Mouse (Mus musculus) myocyte (in vitro differentiated cells): ENCODE data around the gene Tmem72. TPM values are rescaled to one million over a fixed set of nuclear protein-coding genes. Genes with fewer than 3 reads are reported as not detected.

Source experiments
- H3K27me3 ChIP-seq: one replicate; pipeline ENCODE4 v1.6.1; 2011; ENCODE audit not compliant: control insufficient read depth, insufficient read depth, insufficient read length
- H3K36me3 ChIP-seq: one replicate; pipeline ENCODE4 v1.6.1; 2011; ENCODE audit not compliant: control insufficient read depth, insufficient read depth
- H3K4me2 ChIP-seq: one replicate; pipeline ENCODE4 v1.6.1; 2011; ENCODE audit warnings: low read depth, control low read depth
- H3K4me3 ChIP-seq: one replicate; pipeline ENCODE4 v1.5.1; 2011; ENCODE audit warnings: mild to moderate bottlenecking, control low read depth, moderate library complexity
- H3K79me2 ChIP-seq: one replicate; pipeline ENCODE4 v1.6.1; 2011; ENCODE audit not compliant: control insufficient read depth, insufficient read depth
- H3ac ChIP-seq: one replicate; pipeline ENCODE4 v1.6.1; 2011; ENCODE audit not compliant: control insufficient read depth, insufficient read length
- CEBPB ChIP-seq: IDR thresholded peaks from 2 replicates; pipeline ENCODE4 v1.6.1; 2011; ENCODE audit warnings: mild to moderate bottlenecking, moderate library complexity; ENCODE audit not compliant: poor library complexity, insufficient read depth, severe bottlenecking
- E2F4 ChIP-seq: IDR thresholded peaks from one replicate; pipeline ENCODE4 v1.6.1; 2011; ENCODE audit warnings: mild to moderate bottlenecking, control low read depth, moderate library complexity; ENCODE audit not compliant: insufficient read depth
- MAX ChIP-seq: IDR thresholded peaks from one replicate; pipeline ENCODE4 v1.6.1; 2011; ENCODE audit warnings: low read depth, mild to moderate bottlenecking, control low read depth
- MYOD1 ChIP-seq, 3 experiments: IDR thresholded peaks; one replicate each; pipeline ENCODE4 v1.6.1; 2011; ENCODE audit warnings: control low read depth in 2 of 3, low read depth in 2 of 3, mild to moderate bottlenecking in 2 of 3, moderate library complexity in 1 of 3; ENCODE audit not compliant: insufficient read length in 2 of 3, control insufficient read depth in 1 of 3
- MYOG ChIP-seq, 3 experiments: IDR thresholded peaks; one replicate each; pipeline ENCODE4 v1.6.1; 2011; ENCODE audit warnings: control low read depth in 2 of 3, low read depth in 2 of 3, mild to moderate bottlenecking in 2 of 3; ENCODE audit not compliant: insufficient read length in 2 of 3, control insufficient read depth in 1 of 3, insufficient read depth in 1 of 3
- POLR2A ChIP-seq: IDR thresholded peaks from one replicate; pipeline ENCODE4 v1.6.1; 2011; ENCODE audit warnings: low read depth, mild to moderate bottlenecking, control low read depth, moderate library complexity; ENCODE audit not compliant: insufficient read length
- POLR2AphosphoS2 ChIP-seq: IDR thresholded peaks from one replicate; pipeline ENCODE4 v1.6.1; 2011; ENCODE audit warnings: low read depth, control low read depth; ENCODE audit not compliant: insufficient read length
- REST ChIP-seq: IDR thresholded peaks from one replicate; pipeline ENCODE4 v1.6.1; 2011; ENCODE audit warnings: mild to moderate bottlenecking, control low read depth, moderate library complexity; ENCODE audit not compliant: insufficient read depth, insufficient read length
- SRF ChIP-seq: IDR thresholded peaks from one replicate; pipeline ENCODE4 v1.6.1; 2011; ENCODE audit warnings: low read depth; ENCODE audit not compliant: control insufficient read depth, insufficient read length
- TCF12 ChIP-seq: IDR thresholded peaks from one replicate; pipeline ENCODE4 v1.6.1; 2011; ENCODE audit warnings: mild to moderate bottlenecking, control low read depth; ENCODE audit not compliant: poor library complexity, insufficient read depth, severe bottlenecking
- TCF3 ChIP-seq: IDR thresholded peaks from one replicate; pipeline ENCODE4 v1.6.1; 2011; ENCODE audit warnings: low read depth, control low read depth; ENCODE audit not compliant: insufficient read length
- USF1 ChIP-seq: IDR thresholded peaks from one replicate; pipeline ENCODE4 v1.6.1; 2011; ENCODE audit warnings: low read depth, mild to moderate bottlenecking, control low read depth, moderate library complexity
- polyA plus RNA-seq: library from polyadenylated mRNA; unstranded; fragments of >200 nt; fragmentation: generic; extraction: Trizol; gene quantifications from one replicate; pipeline ENCODE4 v1.2.1, GENCODE M21; 2012; ENCODE audit warnings: missing spikeins

Gene Tmem72
- polyA plus RNA-seq, 1 experiment = 0.04 TPM

- no peak overlapping the region for H3ac ChIP-seq
- no peaks in the 10 kb centered on the region for H3K36me3 ChIP-seq
- no peaks in the 10 kb centered on the region for H3K27me3 ChIP-seq
- TF ChIP-seq MYOG (IDR thresholded peaks at IDR 0.05; ENCODE audit: control insufficient read depth in 1 of 3, insufficient read depth in 1 of 3, insufficient read length in 2 of 3, low read depth in 2 of 3) (peak in 1 of 3 experiments; percentile 63), USF1 (no peak), MYOD1 (IDR thresholded peaks at IDR 0.05; ENCODE audit: control insufficient read depth in 1 of 3, insufficient read length in 2 of 3, low read depth in 2 of 3) (peak in 1 of 3 experiments; percentile 49)
- H3K4me3 ChIP-seq = no peak overlapping the region
- peak overlapping the region; percentile 27 for H3K4me2 ChIP-seq
- no peaks in the 10 kb centered on the region for H3K79me2 ChIP-seq
These were observed 34.4 kb downstream of the Tmem72 start for GRCm38 (mm10) chr6:116682317-116682716.

DNA sequence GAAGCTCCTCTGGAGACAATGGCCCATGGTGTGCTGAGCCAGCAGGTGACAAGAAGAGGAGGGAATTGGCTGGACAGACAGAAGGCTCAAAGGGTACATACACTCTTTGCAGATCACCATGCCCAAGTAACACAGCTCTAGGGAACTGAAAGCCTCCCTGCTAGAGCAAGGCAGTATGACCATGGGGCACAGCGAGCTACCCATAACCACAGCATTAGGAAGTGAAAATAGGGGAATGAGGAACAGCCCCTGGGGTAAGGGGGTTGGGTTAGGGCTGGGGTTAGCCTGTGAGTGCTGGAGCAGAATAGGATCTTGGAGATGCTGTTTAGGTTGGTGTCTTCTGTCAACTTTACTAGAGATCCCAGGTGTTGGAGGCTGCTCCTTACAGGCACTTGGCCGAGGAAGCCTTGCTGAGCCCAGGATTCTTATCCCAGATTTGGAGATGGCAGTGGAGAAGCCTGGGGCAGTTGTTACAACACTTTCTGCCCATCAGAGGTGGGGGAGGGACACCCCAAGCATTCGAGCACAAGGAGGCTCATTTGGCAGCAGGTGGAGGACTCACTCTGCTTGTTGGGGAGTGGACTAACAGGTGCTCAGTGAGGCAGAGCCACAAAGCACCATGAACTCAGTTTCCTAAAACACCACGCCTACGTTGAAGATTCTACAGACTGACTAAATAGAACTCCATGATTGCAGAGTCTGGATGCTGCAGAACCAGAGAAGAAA lies 37.0 kb downstream of the Tmem72 start:
- no peaks in the 10 kb centered on the region for H3K79me2 ChIP-seq
- no peak overlapping the region for H3K4me3 ChIP-seq
- H3K4me2 ChIP-seq = no peak overlapping the region
- H3K27me3 ChIP-seq = no peaks in the 10 kb centered on the region
- H3ac ChIP-seq = no peak overlapping the region
- no peaks in the 10 kb centered on the region for H3K36me3 ChIP-seq
- no peak for TF ChIP-seq POLR2A
- TF ChIP-seq POLR2AphosphoS2 = no peak
- TF ChIP-seq TCF12 = no peak
- no peak for TF ChIP-seq SRF
- TF ChIP-seq REST = no peak
- TF ChIP-seq MYOD1 (IDR thresholded peaks at IDR 0.05; ENCODE audit: control insufficient read depth in 1 of 3, insufficient read length in 2 of 3, low read depth in 2 of 3) = peak in 2 of 3 experiments; percentile 41 to 70
- peak in 1 of 3 experiments; percentile 79 for TF ChIP-seq MYOG (IDR thresholded peaks at IDR 0.05; ENCODE audit: control insufficient read depth in 1 of 3, insufficient read depth in 1 of 3, insufficient read length in 2 of 3, low read depth in 2 of 3)
- no peak for TF ChIP-seq USF1
- no peak for TF ChIP-seq TCF3

DNA sequence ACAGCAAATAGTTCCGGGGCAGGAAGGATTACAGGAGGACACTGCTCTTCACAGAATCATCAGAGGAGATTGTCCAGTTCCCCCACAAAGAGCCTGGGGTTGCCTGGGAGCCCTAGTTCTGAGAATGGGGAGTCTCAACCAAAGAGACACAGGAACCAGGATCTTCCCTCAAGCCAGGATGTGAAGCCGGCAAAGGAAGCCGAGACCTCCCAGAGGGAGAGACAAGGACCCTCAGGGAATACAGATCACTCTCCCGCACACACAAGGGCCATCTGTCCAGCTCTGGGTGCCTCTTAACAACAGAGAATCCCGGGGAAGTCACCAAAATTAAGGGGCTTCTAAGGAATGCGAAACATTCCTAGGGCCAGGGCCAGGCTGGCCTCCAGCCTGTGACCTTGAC lies 39.4 kb downstream of the Tmem72 start:
- H3K4me2 ChIP-seq = no peak overlapping the region
- TF ChIP-seq MYOD1 (IDR thresholded peaks at IDR 0.05; ENCODE audit: control insufficient read depth in 1 of 3, insufficient read length in 2 of 3, low read depth in 2 of 3) = no peak
- no peak for TF ChIP-seq SRF
- TF ChIP-seq REST = no peak
- TF ChIP-seq E2F4 = no peak
- TF ChIP-seq MYOG (IDR thresholded peaks at IDR 0.05; ENCODE audit: control insufficient read depth in 1 of 3, insufficient read depth in 1 of 3, insufficient read length in 2 of 3, low read depth in 2 of 3) = no peak
- TF ChIP-seq USF1 = no peak
- no peak for TF ChIP-seq POLR2A
- TF ChIP-seq TCF3 = no peak
- TF ChIP-seq CEBPB = no peak
- no peak for TF ChIP-seq POLR2AphosphoS2
- TF ChIP-seq MAX = no peak
- TF ChIP-seq TCF12 = no peak
- H3ac ChIP-seq = no peak overlapping the region
- no peak overlapping the region for H3K4me3 ChIP-seq
- no peaks in the 10 kb centered on the region for H3K36me3 ChIP-seq
- H3K27me3 ChIP-seq = no peaks in the 10 kb centered on the region
- no peaks in the 10 kb centered on the region for H3K79me2 ChIP-seq

GRCm38 (mm10) chr6:116676355-116676913 lies 40.3 kb downstream of the Tmem72 start:
- Histone ChIP-seq H3K27me3 (no peaks in the 10 kb centered on the region), H3K4me3 (no peak overlapping the region), H3ac (no peak overlapping the region), H3K79me2 (no peaks in the 10 kb centered on the region), H3K4me2 (no peak overlapping the region), H3K36me3 (no peaks in the 10 kb centered on the region)
- TF ChIP-seq MYOD1 (IDR thresholded peaks at IDR 0.05; ENCODE audit: control insufficient read depth in 1 of 3, insufficient read length in 2 of 3, low read depth in 2 of 3) = no peak
- TF ChIP-seq TCF3 = no peak
- no peak for TF ChIP-seq USF1

GRCm38 (mm10) chr6:116674283-116674886 lies 42.3 kb downstream of the Tmem72 start:
- no peak overlapping the region for H3ac ChIP-seq
- H3K36me3 ChIP-seq = no peaks in the 10 kb centered on the region
- no peaks in the 10 kb centered on the region for H3K27me3 ChIP-seq
- no peak overlapping the region for H3K4me2 ChIP-seq
- H3K79me2 ChIP-seq = no peaks in the 10 kb centered on the region
- no peak overlapping the region for H3K4me3 ChIP-seq
- TF ChIP-seq POLR2A (no peak), POLR2AphosphoS2 (no peak), TCF12 (no peak), E2F4 (no peak), MYOD1 (IDR thresholded peaks at IDR 0.05; ENCODE audit: control insufficient read depth in 1 of 3, insufficient read length in 2 of 3, low read depth in 2 of 3) (no peak), MAX (no peak), USF1 (no peak), CEBPB (no peak), SRF (no peak)
